Mouse (Mus musculus) midbrain, embryonic 16.5 days (tissue): ENCODE measurements around the gene Gm29564. TPM values are rescaled to one million over a fixed set of nuclear protein-coding genes. Genes with fewer than 3 reads are reported as not detected.
"Not testable (repeated sequence)": the region's sequence is repeated elsewhere in the genome, so short reads cannot be mapped to it uniquely, and the experiment has no call there.

Experiments
- ATAC-seq: fragments of 200-750 bp; cut with Nextera tagmentation; 2 replicates; pipeline ENCODE4 v1.8.0; 2017; ENCODE audit warnings: moderate TSS enrichment
- H3K27ac ChIP-seq: fragments of 300-500 bp; sonication (generic); 2 replicates; pipeline ENCODE4 v1.5.1; 2014; ENCODE audit warnings: mild to moderate bottlenecking, low read length, mixed read lengths
- H3K27me3 ChIP-seq: fragments of 300-500 bp; sonication (generic); 2 replicates; pipeline ENCODE4 v1.6.1; 2014; ENCODE audit warnings: low read depth, low read length, mixed read lengths; ENCODE audit not compliant: control insufficient read depth, insufficient read depth
- H3K36me3 ChIP-seq: fragments of 300-500 bp; sonication (generic); 2 replicates; pipeline ENCODE4 v1.6.1; 2014; ENCODE audit warnings: mild to moderate bottlenecking, low read length, moderate library complexity, mixed read lengths; ENCODE audit not compliant: control insufficient read depth, insufficient read depth
- H3K4me1 ChIP-seq: fragments of 300-500 bp; sonication (generic); 2 replicates; pipeline ENCODE4 v1.6.1; 2014; ENCODE audit warnings: mild to moderate bottlenecking, low read length, mixed read lengths; ENCODE audit not compliant: control insufficient read depth, insufficient read depth
- H3K4me2 ChIP-seq: fragments of 300-500 bp; sonication (generic); 2 replicates; pipeline ENCODE4 v1.6.1; 2014; ENCODE audit warnings: mild to moderate bottlenecking, low read length, mixed read lengths
- H3K4me3 ChIP-seq: fragments of 300-500 bp; sonication (generic); 2 replicates; pipeline ENCODE4 v1.5.1; 2014; ENCODE audit warnings: low read depth, mild to moderate bottlenecking, low read length, moderate library complexity, mixed read lengths
- H3K9ac ChIP-seq: fragments of 300-500 bp; sonication (generic); 2 replicates; pipeline ENCODE4 v1.6.1; 2014; ENCODE audit warnings: low read depth, low read length, mixed read lengths
- H3K9me3 ChIP-seq: fragments of 300-500 bp; sonication (generic); replicated peaks from 2 replicates; pipeline ENCODE4 v1.6.1; 2014; ENCODE audit warnings: mild to moderate bottlenecking, low read length, mixed read lengths; ENCODE audit not compliant: control insufficient read depth, poor library complexity, severe bottlenecking
- WGBS: fragments of 180-500 bp; shearing (Covaris S2); extraction: QIAGEN DNeasy Blood & Tissue Kit; methylation state at CpG from one replicate; pipeline ENCODE4 v1.1.7; 2014; 5-methylcytosine and 5-hydroxymethylcytosine counted together
- polyA plus RNA-seq: library from polyadenylated mRNA; unstranded; fragments of >200 nt; fragmentation: Nextera tagmentation; extraction: Ambion mirVana; gene quantifications from 2 replicates; pipeline ENCODE4 v1.2.1, GENCODE M21; 2015

Gm29564 gene
- not detected in 2 replicates for polyA plus RNA-seq

- not testable (repeated sequence) for H3K4me2 ChIP-seq, H3K36me3 ChIP-seq, H3K4me3 ChIP-seq, H3K9me3 ChIP-seq, ATAC-seq, H3K27ac ChIP-seq, H3K9ac ChIP-seq, H3K4me1 ChIP-seq, H3K27me3 ChIP-seq
- WGBS, result no CpG with 5 or more reads among the region's 6 CpGs
Measured at GRCm38 (mm10) chrY:78212693-78213092, at the start of gene Gm29564. Gene Gm29564 (plus strand): TSS chrY:78212993.

Other genes with a start within 250 kb of the Gm29564 start
- not detected in 2 replicates for gene Gm20867, start 249.8 kb upstream of the Gm29564 start, polyA plus RNA-seq